Mouse (Mus musculus) olfactory bulb, adult 2 months (tissue): ENCODE data around the gene Epha3.

Experiments used
- CTCF ChIP-seq: fragments of 200-500 bp; IDR thresholded peaks from 2 replicates; pipeline ENCODE4 v1.5.1; 2012; ENCODE audit warnings: low read depth, mild to moderate bottlenecking, low read length, moderate library complexity; ENCODE audit not compliant: insufficient read depth
- POLR2A ChIP-seq: fragments of 200-500 bp; IDR thresholded peaks from 2 replicates; pipeline ENCODE4 v1.6.1; 2012; ENCODE audit warnings: mild to moderate bottlenecking, low read depth, low read length, moderate library complexity; ENCODE audit not compliant: insufficient read depth

- TF ChIP-seq CTCF, result no peak
- no peak for TF ChIP-seq POLR2A
These were observed 47.3 kb downstream of the Epha3 start for GRCm38 (mm10) chr16:63816672-63817071.
